ENCODE assay signal across 24 mouse cellular contexts in genomic region chr16:37533369-37534068, GRCm38 (mm10). TPM values are rescaled to one million over a fixed set of nuclear protein-coding genes. Genes with fewer than 3 reads are reported as not detected.
DNase-seq lines count a peak whose midpoint lies in the region; ATAC-seq and TF ChIP-seq lines count a peak whose summit lies in the region.
"Had no signal": no experiment of that assay in that cellular context is flagged by ENCODE, and none has a peak within 500 bp of the region (broad histone marks: within the 10 kb centered on the region; RNA-seq: fewer than 3 reads in every experiment).

No protein-coding gene starts in this region.

- 55% methylated on average over 8 of the region's 8 CpGs for WGBS in intestine, postnatal 0 days

- peaks cover 82% of the 10 kb centered on the region for H3K79me2 ChIP-seq in CH12.LX (replicated peaks; ENCODE audit: control insufficient read depth, extremely low read depth, insufficient read depth, poor library complexity, severe bottlenecking)

- dilution Hi-C loops in CH12.LX (cut with MboI; ENCODE audit: extremely low pct_ligation_motif_present, extremely low pct_unique_long_range_greater_than_20kb, low sequenced_read_pairs): no loop called here

- peaks cover 33 to 68% of the 10 kb centered on the region in 2 experiments for H3K36me3 ChIP-seq in CH12.LX (replicated peaks in 1 of 2; ENCODE audit: control insufficient read depth in 1 of 2, insufficient read depth in 1 of 2, low read length in 1 of 2)
- peaks cover 15% of the 10 kb centered on the region for H3K36me3 ChIP-seq in intestine, postnatal 0 days (ENCODE audit: control insufficient read depth, insufficient read depth)

- ATAC-seq in intestine, postnatal 0 days: peak; percentile 59; the same call in 1 of the 2 replicates
- ATAC-seq: activated CD4-positive, CD25-positive, alpha-beta regulatory T cell, adult 4 months; lung, postnatal 0 days had no signal

- no peak for DNase-seq in CH12.LX (ENCODE audit: extremely low read depth)
- DNase-seq in brain, adult 2 months (ENCODE audit: low read depth, low spot score): peak; percentile 29
- no peak for DNase-seq in cerebellum, postnatal 36 days
- DNase-seq in adrenal gland, adult 18-20 months (ENCODE audit: low spot score in 2 of 2): no peak
- no peak for DNase-seq in lung, postnatal 4 days
- DNase-seq in adrenal gland, postnatal 14 days: no peak
- DNase-seq: adrenal gland, postnatal 10 days; cerebellum, adult 8-10 months; gastrocnemius, postnatal 36 days; heart, postnatal 36 days; kidney, postnatal 36 days; liver; midbrain, embryonic 14.5 days; right cerebral cortex, postnatal 14 days; thymus, postnatal 14 days had no signal

- no peak for TF ChIP-seq RAD21 in CH12.LX (IDR thresholded peaks at IDR 0.05; ENCODE audit: low read depth, low read length)

- in situ Hi-C loops in CH12.LX (cut with MboI; ENCODE audit: low pct_ligation_motif_present, low pct_unique_long_range_greater_than_20kb, low sequenced_read_pairs): loop anchor here (10.0 kb wide), 1 partner anchor 151 kb away; no protein-coding TSS in a partner anchor

- no peak for TF ChIP-seq CTCF in CH12.LX (conservative IDR thresholded peaks at IDR 0.05 in 1 of 2, IDR thresholded peaks at IDR 0.05 in 1 of 2; ENCODE audit: low read depth in 2 of 2, low read length in 2 of 2)
- no peak for TF ChIP-seq CTCF in intestine, postnatal 0 days (IDR thresholded peaks at IDR 0.05; ENCODE audit: low read depth)

- no peak for TF ChIP-seq EP300 in CH12.LX (IDR thresholded peaks at IDR 0.05; ENCODE audit: low read length)

- no peaks in the 10 kb centered on the region for H3K27me3 ChIP-seq in CH12.LX (replicated peaks)
- H3K27me3 ChIP-seq in intestine, postnatal 0 days (replicated peaks; ENCODE audit: control insufficient read depth, insufficient read depth, low read length): no peaks in the 10 kb centered on the region
- H3K27me3 ChIP-seq: kidney, embryonic 15.5 days had no signal

- peak overlapping the region; percentile 95 for H3K4me2 ChIP-seq in CH12.LX (ENCODE audit: insufficient read depth, low read depth, poor library complexity, severe bottlenecking)
- peak overlapping the region; percentile 30 for H3K4me2 ChIP-seq in intestine, postnatal 0 days (replicated peaks; ENCODE audit: low read depth)
- H3K4me2 ChIP-seq: hindbrain, embryonic 14.5 days; kidney, embryonic 15.5 days had no signal

- H3K27ac ChIP-seq in CH12.LX (ENCODE audit: insufficient read depth, low read depth): peak overlapping the region; percentile 51; the same call in 1 of the 2 replicates
- H3K27ac ChIP-seq in intestine, postnatal 0 days (ENCODE audit: low read depth, low read length): peak overlapping the region; percentile 57
- H3K27ac ChIP-seq: embryonic facial prominence, embryonic 10.5 days; forebrain, embryonic 10.5 days; hindbrain, embryonic 14.5 days; kidney, embryonic 15.5 days; limb, embryonic 10.5 days had no signal

- H3K4me1 ChIP-seq in CH12.LX (ENCODE audit: control insufficient read depth in 1 of 2, insufficient read depth in 2 of 2): peaks cover 19 to 84% of the 10 kb centered on the region in 2 experiments
- H3K4me1 ChIP-seq in intestine, postnatal 0 days (replicated peaks; ENCODE audit: control insufficient read depth, insufficient read depth, low read length): no peaks in the 10 kb centered on the region

- TF ChIP-seq POLR2A in CH12.LX (IDR thresholded peaks at IDR 0.05; ENCODE audit: low read depth, low read length): no peak

- no peak overlapping the region for H3K4me3 ChIP-seq in CH12.LX (replicated peaks in 1 of 3; ENCODE audit: low read depth in 2 of 3, low read length in 2 of 3, poor library complexity in 1 of 3)
- no peak overlapping the region for H3K4me3 ChIP-seq in intestine, postnatal 0 days (ENCODE audit: low read depth, low read length)
- H3K4me3 ChIP-seq: embryonic facial prominence, embryonic 10.5 days; forebrain, embryonic 10.5 days; kidney, embryonic 15.5 days; limb, embryonic 10.5 days had no signal

- H3K9ac ChIP-seq in CH12.LX (ENCODE audit: insufficient read depth, low read depth): peak overlapping the region; percentile 58; the same call in 1 of the 2 replicates
- H3K9ac ChIP-seq in intestine, postnatal 0 days (ENCODE audit: low read depth, low read length): no peak overlapping the region
- H3K9ac ChIP-seq: hindbrain, embryonic 14.5 days; kidney, embryonic 15.5 days had no signal

- H3K9me3 ChIP-seq in CH12.LX (replicated peaks; ENCODE audit: low read length): no peaks in the 10 kb centered on the region
- no peaks in the 10 kb centered on the region for H3K9me3 ChIP-seq in intestine, postnatal 0 days (ENCODE audit: control insufficient read depth)
- H3K9me3 ChIP-seq: embryonic facial prominence, embryonic 10.5 days; forebrain, embryonic 10.5 days; kidney, embryonic 15.5 days; limb, embryonic 10.5 days had no signal

TF ChIP-seq in CH12.LX, 34 proteins besides CTCF, POLR2A, EP300 and RAD21:
- TF ChIP-seq JUN (IDR thresholded peaks at IDR 0.05; ENCODE audit: insufficient read depth, low read depth, low read length) (no peak), SIN3A (IDR thresholded peaks at IDR 0.05; ENCODE audit: low read length) (0 out of 2 replicates have a peak, but pooled peaks have one; percentile 21), ZKSCAN1 (IDR thresholded peaks at IDR 0.05; ENCODE audit: borderline replicate concordance, low read depth, low read length) (no peak), ZMIZ1 (IDR thresholded peaks at IDR 0.05; ENCODE audit: low read depth, low read length) (no peak)

RNA-seq across cellular contexts. Expression of gene Gtf2e1, which starts 6.1 kb away (rescaled TPM):
- total RNA-seq in CH12.LX (2012; rRNA removed) (29.5 and 39.5 TPM in 2 replicates), CH12.LX (2014; rRNA removed) (72.7 and 77.9 TPM in 2 replicates)
- 52.2 and 56.0 TPM in 2 replicates for polyA plus RNA-seq in CH12.LX (2012; ENCODE audit: insufficient read length, low read depth)
- 9.7 and 10.6 TPM in 2 replicates for polyA plus RNA-seq in intestine, postnatal 0 days (2015; fragmentation: Nextera tagmentation; extraction: Ambion mirVana)
- 10 to 100 TPM; 13.2 to 14.8 TPM for total RNA-seq in adrenal gland, adult 18-20 months (2021)
- 14.3 and 15.0 TPM in 2 replicates for total RNA-seq in adrenal gland, postnatal 14 days (2021)

RNA-seq across cellular contexts. Expression of gene Rabl3, which starts 6.2 kb away (rescaled TPM):
- total RNA-seq in CH12.LX (2012; rRNA removed) (12.3 and 14.4 TPM in 2 replicates), CH12.LX (2014; rRNA removed) (19.0 and 19.8 TPM in 2 replicates)
- polyA plus RNA-seq in CH12.LX (2012; ENCODE audit: insufficient read length, low read depth): 34.9 and 36.8 TPM in 2 replicates
- polyA plus RNA-seq in intestine, postnatal 0 days (2015; fragmentation: Nextera tagmentation; extraction: Ambion mirVana): 25.6 and 27.4 TPM in 2 replicates
- 1 to 10 TPM; 6.7 to 8.0 TPM for total RNA-seq in adrenal gland, adult 18-20 months (2021)
- total RNA-seq in adrenal gland, postnatal 14 days (2021): 10.2 and 10.5 TPM in 2 replicates

RNA-seq across cellular contexts. Expression of gene Hgd, which starts 46.4 kb away (rescaled TPM):
- total RNA-seq in CH12.LX (2012; rRNA removed) (not detected in 2 replicates), CH12.LX (2014; rRNA removed) (not detected in 2 replicates)
- polyA plus RNA-seq in CH12.LX (2012; ENCODE audit: insufficient read length, low read depth): not detected in 2 replicates
- polyA plus RNA-seq in intestine, postnatal 0 days (2015; fragmentation: Nextera tagmentation; extraction: Ambion mirVana): 2.7 and 4.2 TPM in 2 replicates
- under 1 TPM in 1 of 2 experiments, not detected in 1; 0.63 TPM for total RNA-seq in adrenal gland, adult 18-20 months (2021)
- 1.8 and 54.1 TPM in 2 replicates for total RNA-seq in adrenal gland, postnatal 14 days (2021)
- total RNA-seq: gastrocnemius, postnatal 36 days; heart, adult 8-10 months had no signal
- polyA plus RNA-seq: activated CD4-positive, CD25-positive, alpha-beta regulatory T cell, adult 4 months; forebrain, embryonic 10.5 days had no signal
